Mouse (Mus musculus) forebrain, embryonic 15.5 days (tissue): ENCODE measurements around the gene Srxn1. TPM values are rescaled to one million over a fixed set of nuclear protein-coding genes. Genes with fewer than 3 reads are reported as not detected.
A peak's percentile ranks its signal among the peaks of the same experiment; 100 is the strongest.

Source experiments
- ATAC-seq: fragments of 200-750 bp; cut with Nextera tagmentation; replicated peaks from 2 replicates; pipeline ENCODE4 v1.8.0; 2017; ENCODE audit warnings: mild to moderate bottlenecking, moderate TSS enrichment, moderate library complexity
- H3K27ac ChIP-seq: fragments of 300-500 bp; sonication (generic); replicated peaks from 2 replicates; pipeline ENCODE4 v1.5.1; 2015; ENCODE audit warnings: mild to moderate bottlenecking, inconsistent platforms
- H3K27me3 ChIP-seq: fragments of 300-500 bp; sonication (generic); 2 replicates; pipeline ENCODE4 v1.6.1; 2015; ENCODE audit warnings: inconsistent platforms
- H3K36me3 ChIP-seq: fragments of 300-500 bp; sonication (generic); 2 replicates; pipeline ENCODE4 v1.6.1; 2015; ENCODE audit warnings: mild to moderate bottlenecking, inconsistent platforms
- H3K4me1 ChIP-seq: fragments of 300-500 bp; sonication (generic); 2 replicates; pipeline ENCODE4 v1.6.1; 2015; ENCODE audit warnings: inconsistent platforms
- H3K4me2 ChIP-seq: fragments of 300-500 bp; sonication (generic); replicated peaks from 2 replicates; pipeline ENCODE4 v1.6.1; 2015; ENCODE audit warnings: mild to moderate bottlenecking, inconsistent platforms
- H3K4me3 ChIP-seq: fragments of 300-500 bp; sonication (generic); 2 replicates; pipeline ENCODE4 v1.5.1; 2015; ENCODE audit warnings: mild to moderate bottlenecking, inconsistent platforms
- H3K9ac ChIP-seq: fragments of 300-500 bp; sonication (generic); replicated peaks from 2 replicates; pipeline ENCODE4 v1.6.1; 2015; ENCODE audit warnings: mild to moderate bottlenecking, inconsistent platforms
- H3K9me3 ChIP-seq: fragments of 300-500 bp; sonication (generic); 2 replicates; pipeline ENCODE4 v1.6.1; 2016; ENCODE audit warnings: inconsistent platforms
- WGBS: fragments of 180-500 bp; shearing (Covaris S2); methylation state at CpG from one replicate; pipeline ENCODE4 v1.1.7; 2015; ENCODE audit warnings: mixed read lengths; 5-methylcytosine and 5-hydroxymethylcytosine counted together
- polyA plus RNA-seq: library from polyadenylated mRNA; unstranded; fragments of >200 nt; fragmentation: Nextera tagmentation; extraction: Ambion mirVana; gene quantifications from 2 replicates; pipeline ENCODE4 v1.2.1, GENCODE M21; 2015

The Srxn1 gene
- polyA plus RNA-seq, 1 experiment from 2014 or later, result 13.0 TPM

DNA sequence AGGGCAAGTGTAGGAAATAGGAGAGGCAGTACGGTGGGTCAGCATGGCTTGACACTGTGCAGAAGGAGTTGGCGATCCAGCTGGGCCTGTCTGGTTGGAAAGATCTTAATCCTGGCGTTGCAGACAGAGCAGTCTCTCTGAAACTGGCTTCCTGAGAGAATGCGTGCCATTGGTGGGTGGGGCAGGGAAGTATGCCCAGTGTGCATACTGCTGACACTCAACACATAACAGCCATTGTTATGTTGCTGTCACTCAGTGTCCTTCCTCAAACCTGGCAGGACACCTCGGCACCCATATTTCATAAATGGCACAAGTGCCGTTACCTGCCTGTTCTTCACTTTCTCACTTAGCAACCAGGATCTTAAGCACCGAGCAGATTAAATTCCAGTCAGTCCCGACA lies 27.4 kb downstream of the Srxn1 start:
- H3K9ac ChIP-seq, result no peak overlapping the region
- no peaks in the 10 kb centered on the region for H3K9me3 ChIP-seq
- H3K4me1 ChIP-seq, result no peaks in the 10 kb centered on the region
- no peak overlapping the region for H3K27ac ChIP-seq
- WGBS, result 78% methylated on average over 8 of the region's 8 CpGs
- no peak overlapping the region for H3K4me3 ChIP-seq
- H3K27me3 ChIP-seq, result no peaks in the 10 kb centered on the region
- ATAC-seq, result no peak
- no peak overlapping the region for H3K4me2 ChIP-seq
- no peaks in the 10 kb centered on the region for H3K36me3 ChIP-seq

DNA sequence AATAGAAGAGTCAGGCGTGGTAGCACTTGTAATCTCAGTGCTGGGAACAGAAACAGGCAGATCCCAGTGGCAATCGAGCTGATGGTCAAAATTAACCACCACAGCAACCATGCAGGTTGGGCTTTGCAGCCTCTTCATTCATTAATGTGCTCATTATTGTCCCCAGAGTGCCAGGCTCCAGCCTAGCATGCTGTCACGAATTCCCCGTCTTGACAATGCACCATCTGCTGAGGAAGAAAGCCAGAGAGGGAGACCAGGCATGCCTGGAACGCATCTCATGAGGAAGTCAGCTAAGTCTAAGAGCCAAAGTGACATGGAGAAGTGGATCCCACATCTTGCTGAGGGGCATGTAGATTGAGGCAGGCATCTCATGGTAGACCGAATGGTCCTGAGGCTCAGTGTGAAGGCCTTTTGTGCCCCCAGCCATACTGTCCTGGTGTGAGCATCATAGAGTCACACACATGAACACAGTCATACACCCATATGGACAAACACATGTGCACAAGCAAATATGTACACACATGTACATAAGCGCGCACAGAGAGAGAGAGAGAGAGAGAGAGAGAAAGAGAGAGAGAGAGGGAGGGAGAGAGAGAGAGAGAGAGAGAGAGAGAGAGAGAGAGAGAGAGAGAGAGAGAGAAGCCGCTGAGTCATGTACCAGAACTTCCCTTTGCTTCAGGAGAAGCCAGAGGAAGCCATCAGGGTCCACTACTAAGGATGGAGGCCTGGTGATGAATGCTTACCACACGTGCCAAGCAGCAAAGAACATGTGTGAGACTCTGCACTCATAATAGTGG lies 34.1 kb downstream of the Srxn1 start:
- Histone ChIP-seq H3K9ac (no peak overlapping the region), H3K27ac (peak overlapping the region; percentile 55), H3K4me1 (peaks cover 44% of the 10 kb centered on the region), H3K9me3 (no peaks in the 10 kb centered on the region), H3K4me2 (no peak overlapping the region), H3K36me3 (no peaks in the 10 kb centered on the region), H3K27me3 (peaks cover 15% of the 10 kb centered on the region), H3K4me3 (no peak overlapping the region)
- WGBS, result 54% methylated on average over 10 of the region's 10 CpGs
- ATAC-seq, result peak; percentile 25; the same call in 1 of the 2 replicates

DNA sequence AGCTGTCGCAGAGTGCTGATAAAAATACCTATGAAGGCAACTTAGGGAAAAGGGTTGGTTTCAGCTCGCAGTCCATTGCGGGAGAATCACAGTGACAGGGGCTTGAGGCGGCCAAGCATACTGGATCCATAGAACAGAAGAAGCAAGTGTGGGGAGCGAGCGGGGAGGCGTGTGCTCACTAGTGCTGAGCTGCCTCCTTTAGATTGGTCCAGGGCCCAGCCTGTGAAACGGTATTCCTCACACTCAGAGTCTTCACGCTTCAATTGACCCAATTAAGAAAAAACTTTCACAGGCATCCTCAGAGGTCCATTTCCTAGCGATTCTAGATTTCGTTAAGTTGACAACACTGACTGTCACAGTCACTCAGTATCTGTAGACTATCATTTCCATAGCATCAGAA lies 35.6 kb downstream of the Srxn1 start:
- Histone ChIP-seq H3K4me1 (peaks cover 44% of the 10 kb centered on the region), H3K9ac (no peak overlapping the region), H3K36me3 (no peaks in the 10 kb centered on the region), H3K4me2 (no peak overlapping the region), H3K9me3 (no peaks in the 10 kb centered on the region), H3K4me3 (no peak overlapping the region), H3K27ac (no peak overlapping the region), H3K27me3 (peaks cover 24% of the 10 kb centered on the region)
- WGBS, result 22% methylated on average over 11 of the region's 11 CpGs
- no peak; the same call in 1 of the 2 replicates for ATAC-seq

DNA sequence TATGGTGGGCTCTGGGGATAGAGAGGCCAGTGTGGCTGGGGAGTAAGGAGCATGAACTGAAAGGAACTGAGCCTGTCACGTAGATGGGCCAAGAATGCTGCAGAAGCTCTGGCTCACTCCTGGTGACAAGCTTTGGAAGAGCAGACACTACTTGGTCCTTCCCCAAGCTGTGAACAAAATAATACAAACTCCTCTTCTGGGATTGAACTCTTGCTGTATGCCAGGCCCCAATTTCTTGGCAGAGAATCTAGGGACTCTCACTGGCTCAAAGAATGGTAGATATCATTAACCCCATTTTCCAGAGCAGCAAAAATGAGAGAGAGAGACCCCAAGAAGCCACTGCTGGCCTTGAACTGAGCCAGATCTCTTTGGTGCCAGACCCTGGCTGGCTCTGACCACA lies 36.2 kb downstream of the Srxn1 start:
- Histone ChIP-seq H3K9me3 (no peaks in the 10 kb centered on the region), H3K27ac (no peak overlapping the region; the same call in 1 of the 2 replicates), H3K27me3 (peaks cover 24% of the 10 kb centered on the region), H3K4me1 (peaks cover 44% of the 10 kb centered on the region), H3K4me2 (peak overlapping the region; percentile 70), H3K36me3 (no peaks in the 10 kb centered on the region), H3K4me3 (peak overlapping the region; percentile 27), H3K9ac (no peak overlapping the region)
- WGBS, result 33% methylated on average over 1 of the region's 1 CpGs
- ATAC-seq, result no peak

DNA sequence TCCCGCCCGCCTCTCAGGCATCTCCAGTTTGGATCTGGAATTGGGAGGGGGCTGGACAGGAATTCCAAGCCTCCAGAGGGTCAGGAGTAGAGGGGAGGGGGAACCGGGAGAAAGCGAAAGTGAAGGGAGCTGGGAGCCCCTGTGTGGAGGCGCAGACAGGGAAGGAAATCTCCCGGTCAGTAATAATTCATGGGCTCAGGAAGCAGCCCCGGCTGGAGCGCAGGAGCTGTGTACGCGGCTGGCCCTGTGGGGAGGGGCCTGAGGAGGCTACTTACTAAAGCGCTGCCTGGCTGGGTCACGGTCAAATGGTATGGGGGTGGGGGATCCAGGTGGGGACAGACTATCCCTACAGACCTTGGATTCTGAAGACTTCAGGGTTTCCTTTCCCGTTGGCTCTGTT lies 36.7 kb downstream of the Srxn1 start:
- peaks cover 24% of the 10 kb centered on the region for H3K27me3 ChIP-seq
- H3K27ac ChIP-seq, result no peak overlapping the region
- no peaks in the 10 kb centered on the region for H3K36me3 ChIP-seq
- 3% methylated on average over 13 of the region's 13 CpGs for WGBS
- H3K4me3 ChIP-seq, result peak overlapping the region; percentile 27
- H3K9me3 ChIP-seq, result no peaks in the 10 kb centered on the region
- ATAC-seq, result no peak
- peak overlapping the region; percentile 70 for H3K4me2 ChIP-seq
- 0 out of 2 replicates have a peak overlapping the region, but pooled peaks have one; percentile 11 for H3K9ac ChIP-seq
- H3K4me1 ChIP-seq, result peaks cover 44% of the 10 kb centered on the region

DNA sequence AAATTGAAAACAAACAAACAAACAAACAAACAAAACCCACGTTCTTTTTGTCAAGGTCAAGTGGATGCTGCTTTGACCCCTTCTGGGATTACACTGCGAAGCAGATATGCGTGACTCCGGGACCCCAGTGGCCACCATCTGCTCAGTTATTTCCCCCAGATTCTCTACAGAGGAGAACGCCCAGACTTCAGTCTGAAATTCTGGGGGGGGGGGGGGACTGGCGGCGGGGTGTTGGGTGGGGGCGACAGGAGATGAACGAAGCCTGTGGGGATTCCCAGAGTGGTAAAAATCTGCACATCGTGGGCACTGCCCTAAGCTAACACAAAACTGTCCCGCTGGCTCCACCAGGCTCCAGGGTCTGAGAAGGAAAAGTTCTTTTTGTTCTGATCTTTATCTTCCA lies 37.3 kb downstream of the Srxn1 start:
- no peak for ATAC-seq

DNA sequence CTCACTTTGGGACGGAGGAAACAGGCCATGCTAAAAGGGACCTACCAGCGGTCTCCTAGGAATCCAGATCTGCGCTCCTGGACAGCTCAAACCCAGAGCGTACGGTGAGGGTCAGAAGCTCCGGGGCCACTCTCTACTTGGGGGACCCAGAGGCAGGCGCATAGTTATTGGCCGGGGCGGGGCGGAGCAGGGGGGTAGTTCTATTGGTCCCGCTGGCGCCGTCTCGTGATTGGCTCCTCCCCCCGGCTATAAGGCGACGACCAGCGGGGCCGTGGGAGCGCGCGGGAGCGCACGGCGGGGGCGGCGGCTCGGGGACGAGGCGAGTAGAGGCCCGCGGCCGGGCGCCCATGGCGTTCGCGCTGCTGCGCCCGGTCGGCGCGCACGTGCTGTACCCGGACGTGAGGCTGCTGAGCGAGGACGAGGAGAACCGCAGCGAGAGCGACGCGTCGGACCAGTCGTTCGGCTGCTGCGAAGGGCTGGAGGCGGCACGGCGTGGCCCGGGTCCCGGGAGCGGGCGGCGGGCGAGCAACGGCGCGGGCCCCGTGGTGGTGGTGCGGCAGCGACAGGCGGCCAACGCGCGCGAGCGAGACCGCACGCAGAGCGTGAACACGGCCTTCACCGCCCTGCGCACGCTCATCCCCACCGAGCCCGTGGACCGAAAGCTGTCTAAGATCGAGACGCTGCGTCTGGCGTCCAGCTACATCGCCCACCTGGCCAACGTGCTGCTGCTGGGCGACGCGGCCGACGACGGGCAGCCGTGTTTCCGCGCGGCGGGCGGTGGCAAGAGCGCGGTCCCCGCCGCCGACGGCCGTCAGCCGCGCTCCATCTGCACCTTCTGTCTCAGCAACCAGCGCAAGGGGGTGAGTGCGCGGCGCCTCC lies 38.2 kb downstream of the Srxn1 start, which contains the start of gene Tcf15:
Tcf15 (plus strand) TSS at position 283 of the 879 bp plus-strand sequence.
- peak within 1 kb of the TSS; percentile 70 for H3K4me2 ChIP-seq
- peaks cover 44% of the 10 kb centered on the region for H3K4me1 ChIP-seq
- no peak within 1 kb of the TSS for H3K27ac ChIP-seq
- WGBS, result under 1% methylated on average over 118 of the region's 118 CpGs
- no peaks in the 10 kb centered on the region for H3K36me3 ChIP-seq
- H3K27me3 ChIP-seq, result peaks cover 24% of the 10 kb centered on the region
- peak; percentile 63 for ATAC-seq
- peak within 1 kb of the TSS; percentile 46 for H3K4me3 ChIP-seq
- no peaks in the 10 kb centered on the region for H3K9me3 ChIP-seq
- H3K9ac ChIP-seq, result peak within 1 kb of the TSS; percentile 25

More for the DNA sequence above, 37.3 kb downstream of the Srxn1 start:
- Histone ChIP-seq H3K4me3 (peak overlapping the region; percentile 27), H3K27me3 (peaks cover 24% of the 10 kb centered on the region), H3K27ac (no peak overlapping the region), H3K4me2 (peak overlapping the region; percentile 70), H3K9me3 (no peaks in the 10 kb centered on the region), H3K9ac (no peak overlapping the region), H3K36me3 (no peaks in the 10 kb centered on the region), H3K4me1 (peaks cover 44% of the 10 kb centered on the region)
- 5% methylated on average over 11 of the region's 11 CpGs for WGBS

DNA sequence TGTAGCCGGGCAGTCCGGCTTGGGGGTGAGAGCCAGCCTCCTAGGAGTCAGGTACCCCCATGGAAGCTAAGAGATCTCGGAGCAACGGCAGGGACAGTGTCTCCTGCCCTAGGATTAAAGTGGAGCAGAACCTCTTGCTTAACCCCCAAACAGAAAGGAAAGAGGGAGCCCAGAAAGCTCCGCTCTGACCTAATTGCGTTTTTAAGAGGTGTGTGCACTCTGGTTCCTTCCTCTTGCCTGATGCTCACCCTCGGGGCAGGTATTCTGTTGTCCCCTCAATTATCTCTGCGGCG lies 38.8 kb downstream of the Srxn1 start:
- H3K4me1 ChIP-seq, result peaks cover 42% of the 10 kb centered on the region
- H3K27ac ChIP-seq, result no peak overlapping the region
- no peak for ATAC-seq
- H3K9me3 ChIP-seq, result no peaks in the 10 kb centered on the region
- WGBS, result 26% methylated on average over 9 of the region's 9 CpGs
- H3K27me3 ChIP-seq, result peaks cover 24% of the 10 kb centered on the region
- H3K4me2 ChIP-seq, result peak overlapping the region; percentile 70
- H3K9ac ChIP-seq, result peak overlapping the region; percentile 25
- H3K36me3 ChIP-seq, result no peaks in the 10 kb centered on the region
- peak overlapping the region; percentile 46 for H3K4me3 ChIP-seq

DNA sequence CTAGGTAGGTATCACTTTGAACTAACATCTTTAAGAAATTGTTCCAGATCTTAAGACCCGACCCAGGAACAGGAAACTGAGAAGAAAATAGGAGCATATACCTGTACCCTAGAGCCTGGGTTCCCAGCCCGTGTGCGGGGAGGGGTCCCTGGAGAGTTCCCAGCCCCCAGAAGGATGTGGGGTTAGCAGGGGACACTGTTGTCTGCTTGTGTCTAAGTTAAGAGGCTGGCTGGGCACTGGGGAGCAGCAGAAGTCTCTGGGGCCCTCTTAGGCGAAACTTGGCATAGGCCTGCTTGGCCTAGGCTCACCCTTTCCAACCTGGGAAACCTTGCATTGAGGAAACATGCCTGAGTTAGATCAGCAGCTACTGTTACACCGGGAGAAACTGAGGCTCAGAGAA lies 39.2 kb downstream of the Srxn1 start:
- no peak for ATAC-seq
- H3K27me3 ChIP-seq, result peaks cover 24% of the 10 kb centered on the region
- 70% methylated on average over 5 of the region's 5 CpGs for WGBS

DNA sequence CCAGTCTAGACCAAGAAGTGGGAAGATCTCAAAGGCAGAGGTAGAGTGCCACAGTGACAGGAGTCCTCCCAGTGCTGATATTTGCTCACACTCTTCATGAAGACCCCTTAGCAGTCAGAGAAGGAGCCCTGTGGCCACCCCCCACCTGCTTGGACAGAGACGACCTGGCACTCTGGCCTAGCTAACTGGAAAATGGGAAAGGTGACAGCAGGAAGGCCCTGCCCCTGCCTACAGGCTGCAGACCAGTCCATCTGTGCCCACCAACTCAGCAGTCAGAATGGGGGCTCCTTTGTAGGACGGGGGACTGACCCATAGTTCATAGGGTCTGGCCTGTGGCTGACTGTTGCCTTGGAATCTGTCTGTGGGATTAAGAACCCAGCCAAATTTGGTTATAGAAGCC lies 40.4 kb downstream of the Srxn1 start:
- no peak overlapping the region for H3K4me3 ChIP-seq
- peaks cover 35% of the 10 kb centered on the region for H3K4me1 ChIP-seq
- no peak overlapping the region for H3K4me2 ChIP-seq
- no peaks in the 10 kb centered on the region for H3K36me3 ChIP-seq
- H3K9me3 ChIP-seq, result no peaks in the 10 kb centered on the region
- no peak for ATAC-seq
- no peak overlapping the region for H3K27ac ChIP-seq
- peaks cover 24% of the 10 kb centered on the region for H3K27me3 ChIP-seq
- WGBS, result 67% methylated on average over 2 of the region's 2 CpGs
- H3K9ac ChIP-seq, result no peak overlapping the region

More for the DNA sequence above, 39.2 kb downstream of the Srxn1 start:
- H3K9me3 ChIP-seq, result no peaks in the 10 kb centered on the region
- H3K4me3 ChIP-seq, result no peak overlapping the region
- H3K36me3 ChIP-seq, result no peaks in the 10 kb centered on the region
- no peak overlapping the region for H3K27ac ChIP-seq
- peaks cover 39% of the 10 kb centered on the region for H3K4me1 ChIP-seq
- peak overlapping the region; percentile 70; the same call in 1 of the 2 replicates for H3K4me2 ChIP-seq
- no peak overlapping the region for H3K9ac ChIP-seq

DNA sequence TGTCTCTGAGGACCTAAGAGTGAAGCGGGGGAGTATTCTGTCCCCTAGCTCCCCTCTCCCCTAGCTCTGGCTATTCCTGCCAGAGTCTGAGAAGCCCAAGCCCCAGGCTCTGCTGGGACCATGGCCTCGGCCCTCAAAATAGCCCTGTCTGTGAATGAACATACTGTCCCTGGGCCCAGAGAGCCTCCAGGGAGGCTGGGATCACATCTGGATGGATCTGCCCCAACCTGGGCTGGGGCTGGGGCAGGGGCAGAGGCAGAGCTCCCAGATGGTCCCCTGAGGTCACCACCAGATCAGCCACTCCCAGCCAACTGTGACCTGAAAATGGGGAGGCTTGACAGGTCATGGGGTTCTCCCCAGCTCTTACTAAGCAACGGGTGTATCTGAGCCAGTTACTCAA lies 41.8 kb downstream of the Srxn1 start:
- Histone ChIP-seq H3K4me2 (no peak overlapping the region), H3K27me3 (peaks cover 24% of the 10 kb centered on the region), H3K4me3 (no peak overlapping the region), H3K4me1 (peaks cover 22% of the 10 kb centered on the region), H3K9ac (no peak overlapping the region), H3K9me3 (no peaks in the 10 kb centered on the region), H3K36me3 (no peaks in the 10 kb centered on the region), H3K27ac (no peak overlapping the region)
- ATAC-seq, result no peak
- 77% methylated on average over 3 of the region's 3 CpGs for WGBS

DNA sequence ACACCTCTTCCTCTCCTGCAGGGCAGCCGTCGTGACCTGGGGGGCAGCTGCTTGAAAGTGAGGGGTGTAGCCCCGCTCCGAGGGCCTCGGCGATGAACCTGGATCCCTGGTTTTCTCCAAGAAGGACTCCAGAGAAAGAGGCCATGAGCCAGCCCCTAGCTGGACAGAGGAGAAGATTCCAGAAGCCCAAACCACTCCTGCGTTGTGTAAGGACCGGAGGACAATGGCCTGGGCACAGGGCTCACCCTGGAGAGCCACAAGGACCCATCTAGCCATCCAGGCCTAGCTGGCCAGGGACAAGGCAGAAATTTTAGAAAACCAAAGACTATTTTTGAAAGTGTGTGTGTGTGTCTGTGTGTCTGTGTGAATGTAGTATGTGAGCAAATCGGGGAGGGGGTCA lies 43.4 kb downstream of the Srxn1 start:
- no peak for ATAC-seq
- no peak overlapping the region for H3K4me3 ChIP-seq
- H3K4me2 ChIP-seq, result no peak overlapping the region
- H3K9ac ChIP-seq, result no peak overlapping the region
- peaks cover 16% of the 10 kb centered on the region for H3K27me3 ChIP-seq
- 90% methylated on average over 9 of the region's 9 CpGs for WGBS
- peaks cover 6% of the 10 kb centered on the region for H3K4me1 ChIP-seq
- H3K27ac ChIP-seq, result no peak overlapping the region
- no peaks in the 10 kb centered on the region for H3K9me3 ChIP-seq
- no peaks in the 10 kb centered on the region for H3K36me3 ChIP-seq
